Mouse (Mus musculus) heart, postnatal 0 days (tissue): ENCODE results near the gene Mrpl23. TPM values are rescaled to one million over a fixed set of nuclear protein-coding genes. Genes with fewer than 3 reads are reported as not detected.
A peak's percentile ranks its signal among the peaks of the same experiment; 100 is the strongest.

Source experiments
- ATAC-seq: fragments of 200-750 bp; cut with Nextera tagmentation; 2 replicates; pipeline ENCODE4 v1.8.0; 2017; ENCODE audit warnings: low read depth, moderate number of reproducible peaks, moderate library complexity; ENCODE audit not compliant: insufficient read depth
- DNase-seq: peaks from one replicate; pipeline ENCODE4 v3.0.0-alpha.2; 2016; ENCODE audit warnings: low spot score
- H3K27ac ChIP-seq: fragments of 300-500 bp; sonication (generic); 2 replicates; pipeline ENCODE4 v1.5.1; 2014; ENCODE audit warnings: low read depth, mild to moderate bottlenecking
- H3K27me3 ChIP-seq: fragments of 300-500 bp; sonication (generic); 2 replicates; pipeline ENCODE4 v1.6.1; 2014; ENCODE audit warnings: low read length, mixed read lengths; ENCODE audit not compliant: control insufficient read depth, insufficient read depth
- H3K36me3 ChIP-seq: fragments of 300-500 bp; sonication (generic); replicated peaks from 2 replicates; pipeline ENCODE4 v1.6.1; 2014; ENCODE audit warnings: low read length, mixed read lengths; ENCODE audit not compliant: control insufficient read depth, insufficient read depth
- H3K4me1 ChIP-seq: fragments of 300-500 bp; sonication (generic); 2 replicates; pipeline ENCODE4 v1.6.1; 2014; ENCODE audit warnings: antibody characterized with exemption; ENCODE audit not compliant: control insufficient read depth, insufficient read depth
- H3K4me2 ChIP-seq: fragments of 300-500 bp; sonication (generic); 2 replicates; pipeline ENCODE4 v1.6.1; 2014; ENCODE audit warnings: low read depth, mild to moderate bottlenecking, low read length, moderate library complexity
- H3K4me3 ChIP-seq: fragments of 300-500 bp; sonication (generic); 2 replicates; pipeline ENCODE4 v1.5.1; 2014; ENCODE audit warnings: low read depth, low read length
- H3K9ac ChIP-seq: fragments of 300-500 bp; sonication (generic); replicated peaks from 2 replicates; pipeline ENCODE4 v1.6.1; 2014; ENCODE audit warnings: low read depth, low read length, mixed read lengths
- H3K9me3 ChIP-seq: fragments of 300-500 bp; sonication (generic); replicated peaks from 2 replicates; pipeline ENCODE4 v1.6.1; 2016; ENCODE audit warnings: low read length; ENCODE audit not compliant: control insufficient read depth
- CTCF ChIP-seq: IDR thresholded peaks from 2 replicates; pipeline ENCODE4 v1.5.1; 2016; ENCODE audit warnings: antibody characterized with exemption, control low read depth, low read depth
- EP300 ChIP-seq: IDR thresholded peaks from 2 replicates; pipeline ENCODE4 v1.6.1; 2016; ENCODE audit warnings: antibody characterized with exemption, low read depth
- WGBS: fragments of 180-500 bp; shearing (Covaris S2); extraction: QIAGEN DNeasy Blood & Tissue Kit; methylation state at CpG from one replicate; pipeline ENCODE4 v1.1.7; 2014; 5-methylcytosine and 5-hydroxymethylcytosine counted together
- polyA plus RNA-seq: library from polyadenylated mRNA; unstranded; fragments of >200 nt; fragmentation: Nextera tagmentation; extraction: Ambion mirVana; gene quantifications from 2 replicates; pipeline ENCODE4 v1.2.1, GENCODE M21; 2015
- total RNA-seq: library from RNA; depleted of rRNA; stranded (reverse); fragments of >200 nt; gene quantifications from 2 replicates; pipeline ENCODE4 v1.2.3, GENCODE M21; 2014; ENCODE audit warnings: low replicate concordance

Mrpl23 gene
- total and polyA plus RNA-seq, 2 experiments from 2014 or later: 14.9 to 87.2 TPM

DNA sequence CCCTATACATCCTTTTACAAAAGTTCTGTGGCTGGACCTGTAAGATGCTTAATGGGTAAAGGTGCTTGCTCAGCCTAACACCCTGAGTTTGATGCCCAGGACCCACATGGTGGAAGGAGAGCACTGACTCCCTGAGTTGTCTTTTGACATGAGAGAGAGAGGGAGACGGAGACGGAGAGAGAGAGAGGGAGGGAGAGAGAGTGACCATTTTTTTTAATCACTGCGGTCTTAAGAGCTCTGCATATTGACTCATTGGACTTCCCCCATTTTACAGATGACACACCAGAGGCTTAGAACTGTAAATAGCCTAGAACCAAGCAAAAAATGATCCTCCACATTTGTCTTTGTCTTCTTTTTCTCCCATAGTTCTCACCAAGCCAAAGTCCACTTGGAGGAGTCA lies 44.4 kb upstream of the Mrpl23 start:
- no peaks in the 10 kb centered on the region for H3K9me3 ChIP-seq
- TF ChIP-seq CTCF (no peak), EP300 (no peak)
- no peak overlapping the region for H3K4me2 ChIP-seq
- H3K4me3 ChIP-seq: no peak overlapping the region
- no peak for DNase-seq
- WGBS: 84% methylated on average over 3 of the region's 3 CpGs
- no peak overlapping the region for H3K27ac ChIP-seq
- H3K27me3 ChIP-seq: no peaks in the 10 kb centered on the region
- ATAC-seq: no peak
- H3K9ac ChIP-seq: no peak overlapping the region
- peaks cover 30% of the 10 kb centered on the region for H3K4me1 ChIP-seq
- H3K36me3 ChIP-seq: peaks cover 47% of the 10 kb centered on the region

GRCm38 (mm10) chr7:142493535-142493934 lies 39.0 kb upstream of the Mrpl23 start:
- Histone ChIP-seq H3K4me2 (no peak overlapping the region), H3K4me3 (no peak overlapping the region), H3K36me3 (peaks cover 33% of the 10 kb centered on the region), H3K9me3 (no peaks in the 10 kb centered on the region), H3K27me3 (no peaks in the 10 kb centered on the region), H3K27ac (no peak overlapping the region), H3K9ac (no peak overlapping the region), H3K4me1 (peaks cover 6% of the 10 kb centered on the region)
- ATAC-seq (no peak), DNase-seq (no peak)
- no peak for TF ChIP-seq CTCF
- no peak for TF ChIP-seq EP300
- WGBS: 87% methylated on average over 8 of the region's 8 CpGs

- DNase-seq (no peak), ATAC-seq (no peak)
- Histone ChIP-seq H3K27me3 (no peaks in the 10 kb centered on the region), H3K9ac (no peak overlapping the region), H3K4me1 (peaks cover 14% of the 10 kb centered on the region; the same call in 1 of the 2 replicates), H3K4me3 (no peak overlapping the region), H3K4me2 (no peak overlapping the region), H3K27ac (0 out of 2 replicates have a peak overlapping the region, but pooled peaks have one; percentile 22), H3K36me3 (peaks cover 12% of the 10 kb centered on the region), H3K9me3 (no peaks in the 10 kb centered on the region)
- 82% methylated on average over 3 of the region's 3 CpGs for WGBS
- TF ChIP-seq CTCF (no peak), EP300 (no peak)
Observed at GRCm38 (mm10) chr7:142496158-142496557, 36.3 kb upstream of the Mrpl23 start.

- DNase-seq (no peak), ATAC-seq (peak; percentile 51)
- Histone ChIP-seq H3K27ac (peak overlapping the region; percentile 22; the same call in 1 of the 2 replicates), H3K4me3 (no peak overlapping the region), H3K9ac (no peak overlapping the region), H3K4me1 (peaks cover 14% of the 10 kb centered on the region; the same call in 1 of the 2 replicates), H3K27me3 (no peaks in the 10 kb centered on the region), H3K9me3 (no peaks in the 10 kb centered on the region), H3K4me2 (no peak overlapping the region), H3K36me3 (peaks cover 8% of the 10 kb centered on the region)
- TF ChIP-seq CTCF: peak; percentile 70
- TF ChIP-seq EP300: no peak
- WGBS: 77% methylated on average over 5 of the region's 5 CpGs
Observed at GRCm38 (mm10) chr7:142496800-142497199, 35.7 kb upstream of the Mrpl23 start.

DNA sequence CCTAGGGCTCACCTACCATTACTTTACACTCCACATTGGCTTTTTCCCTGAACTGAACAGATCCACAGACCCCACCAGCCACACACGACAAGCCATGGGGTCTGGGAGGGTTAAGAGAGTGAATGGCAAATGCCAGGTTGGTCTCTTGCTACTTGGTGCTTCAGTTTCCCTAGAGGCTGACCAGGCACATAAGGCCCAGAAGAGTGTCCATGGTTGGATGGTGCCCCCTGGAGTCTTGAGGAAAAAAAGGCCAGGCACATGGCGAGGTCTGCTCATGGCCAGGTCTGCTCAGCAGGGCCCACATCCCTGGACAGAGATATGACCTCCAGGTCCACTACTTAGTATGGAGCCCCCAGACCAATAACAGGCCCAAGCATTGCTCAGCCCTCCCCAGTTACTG lies 34.7 kb upstream of the Mrpl23 start:
- H3K27me3 ChIP-seq: no peaks in the 10 kb centered on the region
- peak; percentile 35; the same call in 1 of the 2 replicates for ATAC-seq
- TF ChIP-seq CTCF (peak; percentile 67), EP300 (no peak)
- H3K4me1 ChIP-seq: peaks cover 14% of the 10 kb centered on the region; the same call in 1 of the 2 replicates
- H3K36me3 ChIP-seq: peaks cover under 1% of the 10 kb centered on the region
- no peak overlapping the region for H3K9ac ChIP-seq
- no peak overlapping the region for H3K4me2 ChIP-seq
- H3K27ac ChIP-seq: no peak overlapping the region
- H3K9me3 ChIP-seq: no peaks in the 10 kb centered on the region
- H3K4me3 ChIP-seq: no peak overlapping the region
- DNase-seq: no peak
- 87% methylated on average over 2 of the region's 2 CpGs for WGBS

- no peaks in the 10 kb centered on the region for H3K9me3 ChIP-seq
- H3K27me3 ChIP-seq: no peaks in the 10 kb centered on the region
- H3K4me1 ChIP-seq: peaks cover 14% of the 10 kb centered on the region; the same call in 1 of the 2 replicates
- DNase-seq: no peak
- H3K9ac ChIP-seq: no peak within 1 kb of the TSS
- no peak for TF ChIP-seq CTCF
- no peak for TF ChIP-seq EP300
- no peak for ATAC-seq
- peak within 1 kb of the TSS; percentile 15 for H3K27ac ChIP-seq
- H3K36me3 ChIP-seq: no peaks in the 10 kb centered on the region; the same call in 1 of the 2 replicates
- no peak within 1 kb of the TSS for H3K4me2 ChIP-seq
- WGBS: 89% methylated on average over 2 of the region's 2 CpGs
- H3K4me3 ChIP-seq: no peak within 1 kb of the TSS
Observed at GRCm38 (mm10) chr7:142498575-142498974, 33.9 kb upstream of the Mrpl23 start, which contains the start of gene Tnnt3. Tnnt3 (plus strand) TSS chr7:142498836.
